Mouse (Mus musculus) cerebellum, adult 2 months (tissue): ENCODE results near the gene Gm17387. TPM values are rescaled to one million over a fixed set of nuclear protein-coding genes. Genes with fewer than 3 reads are reported as not detected.

ENCODE experiments used
- DNase-seq, 2 experiments: peaks; one replicate each; pipeline ENCODE4 v3.0.0; 2021
- H3K27ac ChIP-seq: fragments of 200-500 bp; 2 replicates; pipeline ENCODE4 v1.5.1; 2012; ENCODE audit warnings: low read length, control low read depth, inconsistent platforms; ENCODE audit not compliant: insufficient read depth
- H3K27me3 ChIP-seq: fragments of 200-500 bp; 2 replicates; pipeline ENCODE4 v1.6.1; 2012; ENCODE audit warnings: inconsistent platforms, mild to moderate bottlenecking, low read length, moderate library complexity; ENCODE audit not compliant: control insufficient read depth, insufficient read depth
- H3K4me1 ChIP-seq: fragments of 200-500 bp; 2 replicates; pipeline ENCODE4 v1.6.1; 2011; ENCODE audit warnings: low read length; ENCODE audit not compliant: control insufficient read depth, insufficient read depth
- H3K4me3 ChIP-seq: fragments of 200-500 bp; replicated peaks from 2 replicates; pipeline ENCODE3; 2011; ENCODE audit warnings: mild to moderate bottlenecking, low read depth, low read length, control low read depth; ENCODE audit not compliant: insufficient read depth
- CTCF ChIP-seq: fragments of 200-500 bp; IDR thresholded peaks from 2 replicates; pipeline ENCODE4 v1.5.1; 2011; ENCODE audit warnings: low read depth, mild to moderate bottlenecking, control low read depth, low read length, moderate library complexity, borderline replicate concordance; ENCODE audit not compliant: insufficient read depth
- POLR2A ChIP-seq: fragments of 200-500 bp; IDR thresholded peaks from 2 replicates; pipeline ENCODE4 v1.6.1; 2011; ENCODE audit warnings: low read length, control low read depth, borderline replicate concordance; ENCODE audit not compliant: insufficient read depth
- WGBS: fragments of 180-500 bp; shearing (Covaris S2); methylation state at CpG from one replicate; pipeline ENCODE4 v1.1.7; 2018; 5-methylcytosine and 5-hydroxymethylcytosine counted together
- polyA plus RNA-seq: library from polyadenylated mRNA; depleted of rRNA; stranded (reverse); fragments of >200 nt; gene quantifications from 2 replicates; pipeline ENCODE4 v1.2.3, GENCODE M21; 2012

The Gm17387 gene
- polyA plus RNA-seq, 1 experiment, result not detected

DNA sequence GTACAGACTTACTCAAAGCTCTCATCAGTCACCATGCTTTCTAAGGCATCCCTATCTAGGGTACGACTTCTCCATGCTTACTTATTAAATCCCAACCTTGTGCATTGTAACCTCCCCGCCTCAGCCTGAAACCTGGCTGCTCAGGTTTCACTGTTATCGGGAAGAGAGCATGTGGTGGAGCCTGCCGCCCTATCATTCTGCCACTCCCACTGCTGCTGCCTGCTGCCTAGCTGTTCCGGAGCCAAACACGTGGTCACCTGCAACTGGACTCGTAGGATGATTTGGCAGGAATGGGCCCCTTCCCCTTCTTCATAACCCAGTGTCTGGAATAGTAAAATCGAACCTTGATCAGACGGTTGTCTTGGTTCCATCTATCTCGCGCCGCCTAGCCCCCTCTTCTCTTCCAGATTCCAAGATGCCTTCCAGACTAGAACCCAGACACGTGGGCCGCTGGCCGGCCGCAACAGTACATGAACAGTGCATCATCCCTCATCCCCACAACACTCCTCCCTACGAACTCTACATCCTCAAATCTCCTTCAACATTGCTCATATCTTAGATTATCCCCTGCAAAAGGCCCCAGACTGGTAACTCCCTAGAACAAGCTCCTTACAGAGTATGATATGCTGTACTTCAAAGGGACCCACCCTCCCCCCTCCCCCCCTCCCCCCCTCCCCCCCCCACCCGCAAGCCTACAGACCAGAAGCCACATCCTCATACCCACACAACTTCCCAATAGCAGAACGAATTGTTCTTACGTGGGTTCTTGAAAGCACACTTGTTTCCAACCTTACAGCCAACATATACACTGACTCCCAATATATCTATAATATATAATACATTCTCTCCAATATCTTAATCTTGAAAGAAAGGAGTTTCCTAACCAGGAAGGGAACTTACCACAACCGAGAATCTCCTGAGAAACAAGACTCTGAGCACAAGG, 9.4 kb downstream of the Gm17387 start:
- DNase-seq, result no peak
- Histone ChIP-seq H3K4me3 (no peak overlapping the region), H3K27me3 (no peaks in the 10 kb centered on the region), H3K27ac (no peak overlapping the region), H3K4me1 (no peaks in the 10 kb centered on the region)
- 80% methylated on average over 19 of the region's 21 CpGs for WGBS
- no peak for TF ChIP-seq POLR2A
- no peak for TF ChIP-seq CTCF

DNA sequence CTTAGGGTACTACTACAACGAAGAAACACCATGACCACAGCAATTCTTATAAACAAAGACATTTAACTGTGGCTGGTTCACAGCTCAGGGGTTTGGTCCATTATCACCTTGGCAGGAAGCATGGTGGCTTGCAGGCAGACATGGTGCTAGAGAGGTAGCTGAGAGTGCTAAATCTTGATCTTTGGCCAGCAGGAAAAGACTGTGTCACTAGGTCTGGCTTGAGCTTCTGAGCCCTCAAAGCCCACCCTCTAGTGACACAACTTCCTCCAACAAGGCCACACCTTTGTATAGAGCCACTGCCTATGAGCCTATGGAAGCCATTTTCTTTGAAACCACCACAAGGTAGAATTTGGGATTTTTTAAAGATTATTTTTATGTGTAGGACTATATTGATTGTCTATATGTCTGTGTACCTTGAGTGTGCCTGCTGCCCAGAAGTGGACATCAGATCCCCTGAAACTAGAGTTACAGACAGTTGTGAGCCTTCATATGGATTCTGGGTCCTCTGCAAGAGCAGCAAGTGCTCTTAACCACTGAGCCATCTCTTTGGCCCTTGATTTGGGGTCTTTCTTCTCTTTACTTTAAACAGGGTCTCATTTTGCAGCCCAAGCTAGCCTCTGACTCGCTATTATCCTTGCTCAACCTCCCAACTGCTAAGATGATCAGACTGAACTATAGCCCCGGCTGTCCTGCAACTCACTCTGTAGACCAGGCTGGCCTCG, 10.6 kb downstream of the Gm17387 start:
- Histone ChIP-seq H3K27me3 (no peaks in the 10 kb centered on the region), H3K4me3 (no peak overlapping the region), H3K27ac (no peak overlapping the region), H3K4me1 (no peaks in the 10 kb centered on the region)
- WGBS, result 93% methylated on average over 4 of the region's 4 CpGs
- no peak for TF ChIP-seq POLR2A
- TF ChIP-seq CTCF, result no peak
- DNase-seq, result no peak

DNA sequence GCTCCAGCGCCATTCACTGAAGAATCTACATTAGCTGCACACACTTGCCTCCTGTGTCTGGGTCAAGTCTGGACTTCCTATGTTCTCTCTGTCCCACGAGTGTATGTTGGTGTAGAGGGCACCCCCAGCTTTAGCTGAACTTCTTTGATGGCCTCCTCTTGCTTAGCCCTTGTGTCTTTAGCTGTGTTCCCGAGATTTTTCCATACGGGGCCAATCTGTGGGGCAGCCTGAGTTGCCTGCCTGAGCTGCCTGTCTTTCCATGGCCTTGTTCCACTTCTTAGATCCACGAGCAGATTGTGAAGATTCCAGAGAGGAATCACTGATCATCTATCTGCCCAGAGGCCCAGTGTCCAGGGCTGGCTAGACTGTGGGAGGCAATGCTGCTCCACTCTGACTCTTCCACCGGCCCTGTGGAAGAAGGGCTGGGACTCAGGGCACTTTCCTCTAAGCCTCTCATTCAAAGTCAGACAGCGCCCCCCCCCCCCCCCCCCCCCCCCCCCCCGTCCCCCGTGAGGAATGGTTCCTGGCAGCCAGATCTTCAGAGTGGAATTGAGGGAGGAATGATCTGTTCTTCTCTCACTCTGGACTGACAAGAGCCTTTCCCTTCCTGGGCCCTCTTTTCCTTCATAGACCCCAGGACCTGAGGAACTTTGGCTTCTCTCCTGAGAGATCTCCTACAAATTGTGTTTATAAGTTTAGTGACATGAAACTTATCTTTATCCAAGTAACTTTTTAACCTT, 12.1 kb downstream of the Gm17387 start:
- WGBS, result 41% methylated on average over 6 of the region's 9 CpGs
- DNase-seq, result no peak
- Histone ChIP-seq H3K27me3 (no peaks in the 10 kb centered on the region), H3K27ac (no peak overlapping the region), H3K4me1 (no peaks in the 10 kb centered on the region), H3K4me3 (no peak overlapping the region)
- TF ChIP-seq POLR2A (no peak), CTCF (no peak)

DNA sequence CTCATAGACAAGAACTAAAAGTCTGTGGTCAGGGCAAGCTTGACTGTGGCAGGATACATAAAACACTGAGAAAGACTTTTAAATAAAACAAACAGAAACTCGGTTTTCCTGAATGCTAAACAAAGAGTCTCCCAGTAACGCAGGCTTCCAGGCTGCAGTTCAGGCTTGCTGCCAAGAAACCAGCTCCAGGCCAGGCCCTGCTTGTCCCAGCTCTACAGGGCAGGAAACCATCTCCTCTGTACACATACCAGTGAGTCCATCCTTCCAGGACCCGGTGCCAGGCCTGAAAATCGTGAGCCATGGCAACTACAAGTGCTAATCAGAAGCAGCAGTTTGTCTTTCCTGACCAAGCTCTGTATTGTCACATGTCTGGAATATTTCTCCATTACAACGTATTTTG, 12.7 kb downstream of the Gm17387 start:
- no peaks in the 10 kb centered on the region for H3K4me1 ChIP-seq
- 11% methylated on average over 5 of the region's 5 CpGs for WGBS

DNA sequence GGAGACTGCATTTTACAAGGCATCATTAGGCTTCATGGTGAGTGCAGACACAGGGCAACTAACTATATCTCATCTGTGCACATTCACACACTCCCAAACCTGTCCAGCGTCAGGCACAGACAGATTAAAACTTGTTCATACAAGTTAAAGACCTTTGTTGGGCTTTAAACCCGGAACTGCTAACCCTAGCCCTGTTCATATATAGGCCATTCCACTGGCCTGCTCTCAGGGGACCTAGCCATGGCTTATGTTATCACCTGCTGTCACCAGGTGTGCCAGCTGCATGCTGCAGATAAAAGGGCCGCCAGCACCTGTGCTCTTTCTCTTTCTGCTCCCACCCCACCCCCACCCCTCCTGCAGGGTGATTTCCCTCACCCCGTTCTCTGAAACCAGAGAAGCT, 13.6 kb downstream of the Gm17387 start:
- H3K27ac ChIP-seq, result no peak overlapping the region
- H3K27me3 ChIP-seq, result no peaks in the 10 kb centered on the region
- no peak for TF ChIP-seq CTCF
- TF ChIP-seq POLR2A, result no peak
- DNase-seq, result no peak
- no peaks in the 10 kb centered on the region for H3K4me1 ChIP-seq
- H3K4me3 ChIP-seq, result no peak overlapping the region
- 76% methylated on average over 4 of the region's 4 CpGs for WGBS

More for the DNA sequence above, 12.7 kb downstream of the Gm17387 start:
- no peak overlapping the region for H3K4me3 ChIP-seq
- H3K27ac ChIP-seq, result no peak overlapping the region
- no peak for TF ChIP-seq POLR2A
- peak; percentile 57 to 74 for DNase-seq
- H3K27me3 ChIP-seq, result no peaks in the 10 kb centered on the region

DNA sequence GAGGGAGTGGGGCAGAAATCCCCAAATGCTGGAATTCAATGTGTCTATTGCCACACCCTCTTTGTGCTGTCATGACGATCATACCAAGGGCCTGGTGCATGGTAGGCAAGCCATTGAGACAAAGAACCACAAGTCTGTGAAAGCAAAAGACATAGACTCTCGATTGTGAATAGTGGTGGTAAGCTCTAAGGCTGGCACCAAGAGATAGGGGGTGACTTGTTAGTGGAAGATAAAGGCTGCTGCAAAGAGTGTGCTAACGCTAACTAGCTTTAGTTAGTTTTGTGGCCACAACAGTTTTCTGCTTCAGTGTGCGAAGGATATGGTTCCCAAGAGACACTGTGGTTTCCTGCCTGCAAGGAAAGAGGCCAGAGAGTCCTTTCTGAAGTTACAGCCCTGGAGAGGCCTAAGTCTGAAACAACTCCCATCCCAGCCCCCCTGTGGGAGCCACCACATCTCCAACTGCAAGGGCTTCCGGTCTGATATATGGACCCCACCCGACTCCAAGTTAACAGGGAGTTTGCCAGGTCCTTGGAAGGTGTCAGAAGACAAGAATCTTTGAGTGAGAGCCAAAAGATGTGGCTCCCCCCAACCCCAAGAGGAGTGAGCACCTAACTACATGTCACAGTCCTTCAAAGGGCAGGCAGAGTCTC, 18.1 kb downstream of the Gm17387 start:
- no peaks in the 10 kb centered on the region for H3K27me3 ChIP-seq
- 78% methylated on average over 6 of the region's 6 CpGs for WGBS
- H3K4me3 ChIP-seq, result no peak overlapping the region
- no peak for TF ChIP-seq CTCF
- H3K4me1 ChIP-seq, result no peaks in the 10 kb centered on the region
- peak overlapping the region; percentile 4; the same call in 1 of the 2 replicates for H3K27ac ChIP-seq
- DNase-seq, result no peak

DNA sequence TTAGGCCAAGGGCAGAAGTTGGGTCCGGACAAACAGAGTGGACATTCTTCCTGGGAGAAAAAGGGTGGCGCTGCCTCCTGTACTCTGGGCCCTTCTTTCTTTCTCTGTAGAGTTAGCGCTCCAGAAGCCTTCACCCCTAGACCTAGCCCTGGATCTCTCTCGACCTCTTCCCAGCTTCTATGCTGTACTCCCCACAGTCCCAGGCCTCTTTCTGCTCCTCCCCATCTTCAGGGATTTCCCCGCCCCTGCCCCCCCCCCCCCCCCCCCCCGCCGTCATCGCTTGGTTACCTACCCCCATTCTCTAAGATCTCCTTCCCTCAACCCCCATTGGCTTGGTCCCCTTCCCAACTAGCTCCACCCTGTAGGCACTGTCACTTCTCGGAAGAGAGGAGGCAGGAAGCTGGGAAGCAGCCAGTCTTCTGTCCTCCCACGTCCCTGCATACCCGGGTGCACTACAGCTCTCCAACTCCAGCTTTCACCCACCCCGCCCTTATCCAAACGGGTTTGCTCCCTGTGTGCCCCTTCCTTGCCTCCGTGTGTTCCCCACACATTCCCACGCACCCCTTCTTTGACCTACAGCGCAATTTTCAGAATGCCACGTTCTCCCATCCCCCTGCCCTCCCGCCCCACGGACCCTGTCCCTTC, 18.8 kb downstream of the Gm17387 start:
- Histone ChIP-seq H3K27ac (peak overlapping the region; percentile 44; the same call in 1 of the 2 replicates), H3K4me3 (peak overlapping the region; percentile 61), H3K27me3 (no peaks in the 10 kb centered on the region), H3K4me1 (no peaks in the 10 kb centered on the region)
- TF ChIP-seq CTCF (no peak), POLR2A (0 out of 2 replicates have a peak, but pooled peaks have one; percentile 14)
- WGBS, result 8% methylated on average over 15 of the region's 19 CpGs
- peak in 1 of 2 experiments; percentile 71 for DNase-seq
